Mouse (Mus musculus) E14TG2a.4 (cell line): Measurements from ENCODE around the gene Cisd2.

ENCODE experiments used
- CTCF ChIP-seq: conservative IDR thresholded peaks from 2 replicates; pipeline ENCODE4 v1.5.1; 2014; ENCODE audit warnings: low read length
- NANOG ChIP-seq: IDR thresholded peaks from 2 replicates; pipeline ENCODE4 v1.6.1; 2014; ENCODE audit warnings: borderline replicate concordance, low read length, mixed read lengths
- POU5F1 ChIP-seq: IDR thresholded peaks from 2 replicates; pipeline ENCODE4 v1.6.1; 2014; ENCODE audit warnings: low read length, borderline replicate concordance

- no peak for TF ChIP-seq CTCF
- TF ChIP-seq POU5F1 = no peak
- TF ChIP-seq NANOG = no peak
These were observed 12.7 kb downstream of the Cisd2 start for GRCm38 (mm10) chr3:135411056-135411455.
